Mouse (Mus musculus) G1E (cell line): ENCODE data around the gene Castor2.

Source experiments
- CTCF ChIP-seq: IDR thresholded peaks from 2 replicates; pipeline ENCODE4 v1.5.1; 2012; ENCODE audit warnings: low read depth, low read length, inconsistent platforms, mixed read lengths
- GATA1 ChIP-seq: IDR thresholded peaks from 2 replicates; pipeline ENCODE4 v1.6.1; 2012; ENCODE audit warnings: borderline replicate concordance, low read length, inconsistent platforms, mixed read lengths
- POLR2AphosphoS5 ChIP-seq: IDR thresholded peaks from 2 replicates; pipeline ENCODE4 v1.6.1; 2012; ENCODE audit warnings: low read depth, low read length, inconsistent platforms; ENCODE audit not compliant: insufficient replicate concordance
- TAL1 ChIP-seq: conservative IDR thresholded peaks from 2 replicates; pipeline ENCODE4 v1.6.1; 2012; ENCODE audit warnings: low read depth, low read length, inconsistent platforms, mixed read lengths

DNA sequence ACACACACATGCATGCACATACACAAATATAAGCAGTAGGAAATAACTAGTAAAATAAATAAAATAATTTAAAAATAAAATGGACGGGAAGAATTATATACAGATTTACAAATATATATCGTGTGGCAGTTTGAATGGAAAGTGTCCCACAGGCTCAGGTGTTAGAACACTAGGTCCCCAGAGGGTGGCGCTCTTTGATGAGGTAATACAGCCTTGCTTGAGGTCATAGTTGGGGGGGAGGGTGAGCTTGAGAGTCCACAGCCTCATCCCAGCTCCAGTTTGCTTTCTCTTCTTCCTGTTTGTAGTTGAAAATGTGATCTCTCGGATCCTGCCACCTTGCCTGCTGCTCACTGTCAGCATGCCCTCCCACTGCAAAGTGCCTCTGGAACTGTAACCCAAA is 14.3 kb upstream of the Castor2 start:
- TF ChIP-seq TAL1: no peak
- TF ChIP-seq CTCF: no peak
- no peak for TF ChIP-seq GATA1
- no peak for TF ChIP-seq POLR2AphosphoS5
